Mouse (Mus musculus): ENCODE measurements around the gene Irf6. TPM values are rescaled to one million over a fixed set of nuclear protein-coding genes. Genes with fewer than 3 reads are reported as not detected.
A peak's percentile ranks its signal among the peaks of the same experiment; 100 is the strongest.

Gene Irf6
- polyA plus RNA-seq, 1 experiment from 2014 or later: 0.60 TPM

GRCm38 (mm10) chr1:193160317-193161032 is 7.6 kb downstream of the Irf6 start:
- H3K36me3 ChIP-seq (ENCODE audit: control insufficient read depth, insufficient read depth, low read length): no peaks in the 10 kb centered on the region
- no peak overlapping the region for H3K4me3 ChIP-seq (ENCODE audit: low read depth, low read length)
- no peaks in the 10 kb centered on the region for H3K27me3 ChIP-seq (replicated peaks; ENCODE audit: control insufficient read depth, insufficient read depth, low read length)
- peak overlapping the region; percentile 29 for H3K4me2 ChIP-seq (ENCODE audit: low read length)
- no peaks in the 10 kb centered on the region for H3K4me1 ChIP-seq (ENCODE audit: control insufficient read depth, insufficient read depth, low read length)
- DNase-seq (ENCODE audit: low spot score) (peak; percentile 23), ATAC-seq (no peak)
- 15% methylated on average over 18 of the region's 18 CpGs for WGBS
- no peak overlapping the region for H3K27ac ChIP-seq (ENCODE audit: low read depth, low read length)
- no peak overlapping the region for H3K9ac ChIP-seq (ENCODE audit: low read length)
- no peaks in the 10 kb centered on the region for H3K9me3 ChIP-seq (replicated peaks; ENCODE audit: control insufficient read depth, low read length)

GRCm38 (mm10) chr1:193167746-193168145 is 14.8 kb downstream of the Irf6 start, which contains the start of gene A130010J15Rik:
Gene A130010J15Rik (plus strand): TSS chr1:193168046.
- ATAC-seq: no peak

GRCm38 (mm10) chr1:193169228-193169627 is 16.3 kb downstream of the Irf6 start:
- H3K4me1 ChIP-seq (ENCODE audit: control insufficient read depth, insufficient read depth, low read length): peaks cover 16% of the 10 kb centered on the region
- no peak for ATAC-seq
- no peak overlapping the region for H3K4me3 ChIP-seq (ENCODE audit: low read depth, low read length)
- H3K9me3 ChIP-seq (replicated peaks; ENCODE audit: control insufficient read depth, low read length): no peaks in the 10 kb centered on the region
- DNase-seq (ENCODE audit: low spot score): no peak
- H3K9ac ChIP-seq (ENCODE audit: low read length): no peak overlapping the region
- H3K36me3 ChIP-seq (ENCODE audit: control insufficient read depth, insufficient read depth, low read length): no peaks in the 10 kb centered on the region
- H3K27ac ChIP-seq (ENCODE audit: low read depth, low read length): no peak overlapping the region
- H3K27me3 ChIP-seq (replicated peaks; ENCODE audit: control insufficient read depth, insufficient read depth, low read length): no peaks in the 10 kb centered on the region
- H3K4me2 ChIP-seq (ENCODE audit: low read length): no peak overlapping the region
- 88% methylated on average over 7 of the region's 7 CpGs for WGBS

More at GRCm38 (mm10) chr1:193167746-193168145, 14.8 kb downstream of the Irf6 start, which contains the start of gene A130010J15Rik:
- WGBS: 90% methylated on average over 3 of the region's 3 CpGs
- Histone ChIP-seq H3K36me3 (ENCODE audit: control insufficient read depth, insufficient read depth, low read length) (no peaks in the 10 kb centered on the region), H3K4me2 (ENCODE audit: low read length) (no peak within 1 kb of the TSS), H3K27ac (ENCODE audit: low read depth, low read length) (no peak within 1 kb of the TSS), H3K9me3 (replicated peaks; ENCODE audit: control insufficient read depth, low read length) (no peaks in the 10 kb centered on the region), H3K4me3 (ENCODE audit: low read depth, low read length) (no peak within 1 kb of the TSS), H3K4me1 (ENCODE audit: control insufficient read depth, insufficient read depth, low read length) (peaks cover 13% of the 10 kb centered on the region), H3K27me3 (replicated peaks; ENCODE audit: control insufficient read depth, insufficient read depth, low read length) (no peaks in the 10 kb centered on the region), H3K9ac (ENCODE audit: low read length) (no peak within 1 kb of the TSS)
- DNase-seq (ENCODE audit: low spot score): no peak

GRCm38 (mm10) chr1:193169856-193170255 is 16.9 kb downstream of the Irf6 start:
- Histone ChIP-seq H3K9me3 (replicated peaks; ENCODE audit: control insufficient read depth, low read length) (no peaks in the 10 kb centered on the region), H3K9ac (ENCODE audit: low read length) (no peak overlapping the region), H3K27ac (ENCODE audit: low read depth, low read length) (0 out of 2 replicates have a peak overlapping the region, but pooled peaks have one; percentile 3), H3K4me1 (ENCODE audit: control insufficient read depth, insufficient read depth, low read length) (peaks cover 18% of the 10 kb centered on the region), H3K27me3 (replicated peaks; ENCODE audit: control insufficient read depth, insufficient read depth, low read length) (no peaks in the 10 kb centered on the region), H3K4me2 (ENCODE audit: low read length) (no peak overlapping the region), H3K4me3 (ENCODE audit: low read depth, low read length) (no peak overlapping the region), H3K36me3 (ENCODE audit: control insufficient read depth, insufficient read depth, low read length) (no peaks in the 10 kb centered on the region)
- 72% methylated on average over 2 of the region's 2 CpGs for WGBS
- DNase-seq (ENCODE audit: low spot score) (peak; percentile 57), ATAC-seq (no peak)

GRCm38 (mm10) chr1:193172991-193173809 is 20.3 kb downstream of the Irf6 start:
- Histone ChIP-seq H3K4me3 (ENCODE audit: low read depth, low read length) (peak overlapping the region; percentile 74), H3K9ac (ENCODE audit: low read length) (peak overlapping the region; percentile 87), H3K27me3 (replicated peaks; ENCODE audit: control insufficient read depth, insufficient read depth, low read length) (no peaks in the 10 kb centered on the region), H3K36me3 (ENCODE audit: control insufficient read depth, insufficient read depth, low read length) (no peaks in the 10 kb centered on the region), H3K4me1 (ENCODE audit: control insufficient read depth, insufficient read depth, low read length) (peaks cover 18% of the 10 kb centered on the region), H3K4me2 (ENCODE audit: low read length) (peak overlapping the region; percentile 75), H3K9me3 (replicated peaks; ENCODE audit: control insufficient read depth, low read length) (no peaks in the 10 kb centered on the region), H3K27ac (ENCODE audit: low read depth, low read length) (peak overlapping the region; percentile 80)
- DNase-seq (ENCODE audit: low spot score) (peak; percentile 100), ATAC-seq (peak; percentile 99)
- under 1% methylated on average over 48 of the region's 48 CpGs for WGBS

- H3K27me3 ChIP-seq (replicated peaks; ENCODE audit: control insufficient read depth, insufficient read depth, low read length): no peaks in the 10 kb centered on the region
- H3K36me3 ChIP-seq (ENCODE audit: control insufficient read depth, insufficient read depth, low read length): no peaks in the 10 kb centered on the region
- peaks cover 18% of the 10 kb centered on the region for H3K4me1 ChIP-seq (ENCODE audit: control insufficient read depth, insufficient read depth, low read length)
- peak overlapping the region; percentile 73 for H3K4me2 ChIP-seq (ENCODE audit: low read length)
- WGBS: 20% methylated on average over 9 of the region's 9 CpGs
- ATAC-seq (no peak), DNase-seq (ENCODE audit: low spot score) (no peak)
- peak overlapping the region; percentile 87 for H3K9ac ChIP-seq (ENCODE audit: low read length)
- H3K9me3 ChIP-seq (replicated peaks; ENCODE audit: control insufficient read depth, low read length): no peaks in the 10 kb centered on the region
- H3K4me3 ChIP-seq (ENCODE audit: low read depth, low read length): peak overlapping the region; percentile 74
- peak overlapping the region; percentile 80 for H3K27ac ChIP-seq (ENCODE audit: low read depth, low read length)
These were observed 20.9 kb downstream of the Irf6 start for GRCm38 (mm10) chr1:193173810-193174129.

GRCm38 (mm10) chr1:193174143-193174733 is 21.3 kb downstream of the Irf6 start:
- DNase-seq (ENCODE audit: low spot score) (no peak), ATAC-seq (no peak)
- H3K4me3 ChIP-seq (ENCODE audit: low read depth, low read length): peak overlapping the region; percentile 74
- H3K27me3 ChIP-seq (replicated peaks; ENCODE audit: control insufficient read depth, insufficient read depth, low read length): no peaks in the 10 kb centered on the region
- peaks cover 18% of the 10 kb centered on the region for H3K4me1 ChIP-seq (ENCODE audit: control insufficient read depth, insufficient read depth, low read length)
- H3K9ac ChIP-seq (ENCODE audit: low read length): peak overlapping the region; percentile 87
- H3K36me3 ChIP-seq (ENCODE audit: control insufficient read depth, insufficient read depth, low read length): no peaks in the 10 kb centered on the region
- H3K9me3 ChIP-seq (replicated peaks; ENCODE audit: control insufficient read depth, low read length): no peaks in the 10 kb centered on the region
- peak overlapping the region; percentile 73 for H3K4me2 ChIP-seq (ENCODE audit: low read length)
- WGBS: 94% methylated on average over 13 of the region's 13 CpGs
- H3K27ac ChIP-seq (ENCODE audit: low read depth, low read length): no peak overlapping the region

- 89% methylated on average over 3 of the region's 3 CpGs for WGBS
- Histone ChIP-seq H3K4me3 (ENCODE audit: low read depth, low read length) (no peak overlapping the region), H3K4me2 (ENCODE audit: low read length) (no peak overlapping the region), H3K9ac (ENCODE audit: low read length) (no peak overlapping the region), H3K27me3 (replicated peaks; ENCODE audit: control insufficient read depth, insufficient read depth, low read length) (no peaks in the 10 kb centered on the region), H3K36me3 (ENCODE audit: control insufficient read depth, insufficient read depth, low read length) (no peaks in the 10 kb centered on the region), H3K4me1 (ENCODE audit: control insufficient read depth, insufficient read depth, low read length) (no peaks in the 10 kb centered on the region), H3K27ac (ENCODE audit: low read depth, low read length) (no peak overlapping the region), H3K9me3 (replicated peaks; ENCODE audit: control insufficient read depth, low read length) (no peaks in the 10 kb centered on the region)
- DNase-seq (ENCODE audit: low spot score): no peak
- ATAC-seq: no peak
These were observed 28.2 kb downstream of the Irf6 start for GRCm38 (mm10) chr1:193181104-193181503.

Data from forebrain, embryonic 14.5 days (tissue).